Mouse (Mus musculus): ENCODE data around the gene Tex33.

The Tex33 gene

GRCm38 (mm10) chr15:78395478-78395962 lies at the start of gene Tex33:
Tex33 (minus strand) TSS chr15:78395912.
- DNase-seq = peak; percentile 61 to 69

GRCm38 (mm10) chr15:78443857-78444256 lies 48.1 kb upstream of the Tex33 start:
- no peak for DNase-seq

GRCm38 (mm10) chr15:78442231-78442630 lies 46.5 kb upstream of the Tex33 start:
- DNase-seq = no peak

GRCm38 (mm10) chr15:78438973-78439372 lies 43.3 kb upstream of the Tex33 start:
- DNase-seq = no peak

DNA sequence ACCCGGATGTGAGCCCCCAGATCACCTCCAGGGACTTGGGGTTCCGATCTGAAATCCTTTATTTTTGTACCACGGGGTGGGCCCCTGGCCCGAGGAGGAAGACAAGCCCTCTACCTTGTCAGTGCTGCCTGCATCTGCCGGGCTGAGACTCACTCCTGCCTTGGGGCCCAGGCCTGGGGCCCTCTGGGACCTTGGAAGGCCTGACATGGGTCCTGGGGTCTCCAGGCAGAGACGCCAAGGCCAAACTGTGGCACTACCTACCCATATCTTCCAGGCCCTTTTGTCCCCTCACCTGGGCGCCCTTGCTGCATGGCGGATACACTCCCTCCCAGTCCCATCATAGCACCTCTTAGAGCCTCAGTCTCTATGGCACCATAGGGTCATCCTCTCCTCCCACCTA lies 42.8 kb upstream of the Tex33 start:
- no peak for DNase-seq

- no peak for DNase-seq
Observed at GRCm38 (mm10) chr15:78438018-78438394, 42.3 kb upstream of the Tex33 start.

- peak; percentile 34 to 52 for DNase-seq
Observed at GRCm38 (mm10) chr15:78437237-78438017, 41.7 kb upstream of the Tex33 start.

GRCm38 (mm10) chr15:78436380-78437192 lies 40.9 kb upstream of the Tex33 start:
- peak; percentile 80 to 86 for DNase-seq

GRCm38 (mm10) chr15:78435681-78436080 lies 40.0 kb upstream of the Tex33 start:
- no peak for DNase-seq

GRCm38 (mm10) chr15:78434896-78435520 lies 39.3 kb upstream of the Tex33 start:
- peak in 1 of 2 experiments; percentile 69 for DNase-seq

GRCm38 (mm10) chr15:78431541-78432121 lies 35.9 kb upstream of the Tex33 start:
- DNase-seq = peak; percentile 68 to 90

DNA sequence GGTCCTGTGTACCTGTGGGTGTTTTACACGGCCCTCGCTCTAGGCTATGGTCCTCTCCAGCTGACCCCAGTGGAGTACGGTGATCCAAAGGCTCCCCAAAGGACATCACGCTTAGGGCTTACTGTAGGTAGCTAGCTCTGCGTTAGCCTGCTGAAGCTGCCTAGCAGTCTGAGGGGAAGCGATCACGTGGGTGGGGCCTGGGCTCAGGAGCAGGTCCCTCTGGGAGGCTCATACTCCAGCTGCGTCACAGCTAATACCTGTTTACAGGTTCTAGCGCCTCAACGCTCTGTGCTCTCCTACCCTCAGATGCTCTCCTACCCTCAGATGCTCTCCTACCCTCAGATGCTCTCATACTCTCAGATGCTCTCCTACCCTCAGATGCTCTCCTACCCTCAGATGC lies 35.2 kb upstream of the Tex33 start:
- no peak for DNase-seq

DNA sequence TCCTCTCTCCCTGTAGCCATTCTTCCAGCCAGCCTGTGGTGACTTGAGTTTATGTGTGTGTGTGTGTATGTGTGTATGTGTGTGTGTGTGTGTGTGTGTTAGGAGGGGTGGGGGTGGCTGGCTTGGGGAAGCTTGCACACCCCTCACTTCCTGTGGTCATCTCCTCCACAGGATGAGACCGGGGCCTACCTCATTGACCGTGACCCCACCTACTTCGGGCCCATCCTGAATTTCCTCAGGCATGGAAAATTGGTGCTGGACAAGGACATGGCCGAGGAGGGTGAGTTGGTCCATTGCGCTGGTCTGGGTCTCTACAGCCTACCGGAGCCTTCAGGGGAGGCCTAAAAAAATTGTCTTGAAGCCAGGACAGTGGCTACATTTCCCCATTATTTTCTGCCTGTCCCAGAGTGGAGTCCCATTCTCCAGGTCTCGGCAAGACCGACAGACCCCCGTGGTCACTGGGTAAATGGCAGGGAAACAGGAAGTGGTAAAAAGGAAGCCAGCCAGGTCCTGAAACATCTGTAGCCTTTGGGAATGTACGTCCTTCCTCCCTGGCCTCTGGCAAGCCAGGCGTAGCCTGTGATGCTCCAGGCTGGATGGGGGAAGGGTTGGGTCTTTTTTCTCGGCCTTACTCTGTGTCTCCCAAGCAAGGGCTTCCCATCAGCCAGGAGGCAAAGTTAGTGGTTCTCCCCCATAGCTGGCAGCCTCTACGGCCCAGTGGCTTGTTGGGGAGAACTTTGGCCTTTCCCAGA lies 34.3 kb upstream of the Tex33 start:
- peak; percentile 58 for DNase-seq

DNA sequence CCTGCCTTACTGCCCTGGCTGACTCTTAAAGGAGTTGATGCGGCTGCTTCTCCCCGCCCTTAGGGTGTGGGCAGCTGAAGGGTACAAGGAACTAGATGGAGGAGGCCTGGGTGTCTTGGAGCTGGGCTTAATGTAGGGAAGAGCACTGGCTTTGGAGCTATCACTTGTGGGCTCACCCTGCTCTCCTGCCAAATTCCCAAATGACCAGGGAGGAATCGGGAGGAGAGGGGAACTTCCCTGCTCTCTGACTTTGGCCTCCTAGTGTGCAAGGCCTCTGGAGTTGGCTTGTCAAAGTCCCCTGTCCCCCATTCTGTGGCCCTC lies 33.4 kb upstream of the Tex33 start:
- DNase-seq = no peak

- peak; percentile 81 to 89 for DNase-seq
Observed at GRCm38 (mm10) chr15:78428391-78429138, 32.9 kb upstream of the Tex33 start, which contains the start of gene Kctd17. Kctd17 (plus strand) TSS chr15:78428564.

- no peak for DNase-seq
Observed at GRCm38 (mm10) chr15:78425230-78425629, 29.5 kb upstream of the Tex33 start.

GRCm38 (mm10) chr15:78424507-78424906 lies 28.8 kb upstream of the Tex33 start:
- peak; percentile 88 to 90 for DNase-seq

GRCm38 (mm10) chr15:78422046-78422956 lies 26.6 kb upstream of the Tex33 start:
- DNase-seq = peak; percentile 78 to 93

DNA sequence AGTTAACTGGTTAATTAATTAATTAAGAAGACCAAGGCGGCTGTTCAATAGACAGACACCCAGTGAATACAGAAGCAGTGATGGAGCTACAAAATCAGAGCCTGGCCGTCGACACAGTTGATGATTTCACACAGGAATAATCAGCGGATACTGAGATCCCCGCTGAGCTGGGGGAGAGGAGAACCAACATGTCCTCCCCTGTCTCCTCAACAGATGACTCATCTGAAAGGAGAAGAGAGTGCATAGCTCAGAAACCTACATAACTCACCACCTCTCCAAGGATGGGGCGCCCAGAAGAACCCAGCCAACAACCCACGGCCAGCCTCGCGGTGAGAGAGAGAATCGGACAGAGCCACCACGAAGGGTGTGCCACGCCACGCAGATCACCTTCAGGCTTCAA lies 24.7 kb upstream of the Tex33 start:
- no peak for DNase-seq

DNA sequence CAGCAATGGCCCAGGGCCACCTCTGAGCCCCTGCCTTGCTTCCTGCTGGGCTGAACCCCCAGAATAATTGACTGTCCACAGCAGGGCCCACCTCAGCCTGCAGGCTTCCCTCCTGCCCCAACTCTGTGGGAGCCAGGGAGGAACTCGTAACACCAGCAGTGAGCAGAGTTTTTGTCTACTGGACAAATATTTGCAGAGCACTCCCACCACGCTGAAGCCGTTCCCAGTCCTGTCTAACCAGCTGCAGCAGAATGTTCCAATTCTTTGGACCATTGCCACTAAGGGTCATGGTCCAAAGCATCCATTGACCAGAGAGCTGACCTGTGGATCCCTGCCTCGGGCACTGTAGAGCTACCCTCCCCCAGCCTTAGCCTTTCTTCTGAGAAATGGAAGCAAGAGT lies 21.2 kb upstream of the Tex33 start:
- peak; percentile 83 to 94 for DNase-seq
